Mouse (Mus musculus) heart, adult 2 months (tissue): ENCODE data around the gene Cog3. TPM values are rescaled to one million over a fixed set of nuclear protein-coding genes. Genes with fewer than 3 reads are reported as not detected.

Experiments
- DNase-seq, 2 experiments: peaks; one replicate each; pipeline ENCODE4 v3.0.0; 2021
- H3K27ac ChIP-seq: fragments of 200-600 bp; 2 replicates; pipeline ENCODE4 v1.8.1; 2022
- H3K27me3 ChIP-seq: fragments of 200-500 bp; 2 replicates; pipeline ENCODE4 v1.6.1; 2012; ENCODE audit warnings: mild to moderate bottlenecking, low read length, inconsistent platforms, mixed read lengths; ENCODE audit not compliant: control insufficient read depth, insufficient read depth
- H3K36me3 ChIP-seq: fragments of 200-500 bp; 2 replicates; pipeline ENCODE4 v1.6.1; 2012; ENCODE audit warnings: low read length, inconsistent platforms; ENCODE audit not compliant: control insufficient read depth, insufficient read depth
- H3K4me1 ChIP-seq: fragments of 200-500 bp; 2 replicates; pipeline ENCODE4 v1.6.1; 2011; ENCODE audit warnings: low read length; ENCODE audit not compliant: control insufficient read depth, insufficient read depth
- H3K4me3 ChIP-seq: fragments of 200-600 bp; 2 replicates; pipeline ENCODE4 v1.8.1; 2022
- H3K79me2 ChIP-seq: fragments of 200-500 bp; replicated peaks from 2 replicates; pipeline ENCODE4 v1.6.1; 2012; ENCODE audit warnings: mild to moderate bottlenecking, inconsistent platforms, low read length, moderate library complexity, mixed read lengths; ENCODE audit not compliant: control insufficient read depth, insufficient read depth
- H3K9ac ChIP-seq: fragments of 200-500 bp; 2 replicates; pipeline ENCODE4 v1.6.1; 2012; ENCODE audit warnings: low read depth, mild to moderate bottlenecking, control low read depth, inconsistent platforms, low read length, mixed read lengths
- CTCF ChIP-seq: fragments of 200-600 bp; IDR thresholded peaks from 2 replicates; pipeline ENCODE4 v1.8.1; 2022; ENCODE audit warnings: antibody characterized with exemption, mild to moderate bottlenecking, moderate library complexity
- EP300 ChIP-seq: fragments of 200-500 bp; IDR thresholded peaks from 2 replicates; pipeline ENCODE4 v1.6.1; 2011; ENCODE audit warnings: low read depth, low read length, control low read depth; ENCODE audit not compliant: insufficient read depth
- POLR2A ChIP-seq: fragments of 200-500 bp; IDR thresholded peaks from 2 replicates; pipeline ENCODE4 v1.6.1; 2011; ENCODE audit warnings: mild to moderate bottlenecking, low read depth, low read length, control low read depth; ENCODE audit not compliant: insufficient read depth
- WGBS: fragments of 180-500 bp; shearing (Covaris S2); methylation state at CpG from one replicate; pipeline ENCODE4 v1.1.7; 2018; 5-methylcytosine and 5-hydroxymethylcytosine counted together
- intact Hi-C: fragments of 180-260 bp; cut with DNase I; formaldehyde crosslinking; loops from one replicate; pipeline ENCODE4 v1.15.1; 2025
- polyA plus RNA-seq: library from polyadenylated mRNA; depleted of rRNA; stranded (reverse); fragments of >200 nt; gene quantifications from 2 replicates; pipeline ENCODE4 v1.2.3, GENCODE M21; 2012
- total RNA-seq, 2 experiments: library from RNA; stranded (reverse); gene quantifications; 2 replicates each; pipeline ENCODE4 v1.2.3; 2021

The Cog3 gene
- total and polyA plus RNA-seq, 3 experiments, result 6.0 to 14.0 (median 13.1) TPM

DNA sequence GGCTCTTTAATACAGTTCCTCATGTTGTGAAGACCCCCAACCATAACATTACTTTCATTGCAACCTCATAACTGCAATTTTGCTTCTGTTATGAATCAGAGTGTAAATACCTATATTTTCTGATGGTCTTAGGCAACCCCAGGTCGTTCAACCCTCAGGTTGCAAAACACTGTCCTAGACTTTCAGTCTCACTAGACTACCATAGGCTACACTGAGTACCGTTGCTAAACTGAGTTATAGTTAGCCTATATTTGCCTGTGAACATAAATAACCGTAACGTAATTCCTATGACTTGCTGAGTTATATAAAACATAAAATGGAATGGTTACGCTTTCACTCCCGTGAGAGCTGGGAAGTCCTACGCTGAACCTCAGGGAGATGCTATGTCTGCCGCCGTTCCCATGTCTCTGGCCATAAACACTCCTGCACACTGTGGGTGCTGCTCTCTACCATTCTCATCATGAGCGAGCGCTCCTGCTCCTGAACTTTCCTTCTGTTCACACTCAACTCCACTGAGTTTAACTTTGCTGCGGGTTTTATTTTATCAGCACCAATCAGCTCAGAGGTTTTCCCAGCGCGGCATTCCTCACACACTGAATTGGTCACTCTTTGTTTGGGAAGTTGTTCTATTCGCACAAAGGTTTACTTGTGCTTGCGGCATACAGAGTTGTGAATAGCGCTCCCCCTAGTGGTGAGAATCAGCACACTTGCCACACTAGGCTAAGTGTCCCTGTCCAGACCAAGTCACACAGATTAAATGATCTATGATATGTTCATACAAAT lies 13.4 kb upstream of the Cog3 start:
- DNase-seq, result peak; percentile 53 to 66
- intact Hi-C loops, result loop anchor here (1.0 to 10.0 kb wide), 2 partner anchors 62 to 573 kb away; no protein-coding TSS in a partner anchor
- H3K27ac ChIP-seq, result no peak overlapping the region
- TF ChIP-seq CTCF (peak; percentile 95; the same call in 1 of the 2 replicates), POLR2A (no peak), EP300 (peak; percentile 30; the same call in 1 of the 2 replicates)
- no peaks in the 10 kb centered on the region for H3K79me2 ChIP-seq
- H3K27me3 ChIP-seq, result no peaks in the 10 kb centered on the region
- 52% methylated on average over 17 of the region's 17 CpGs for whole genome bisulfite sequencing
- peaks cover 1% of the 10 kb centered on the region; the same call in 1 of the 2 replicates for H3K4me1 ChIP-seq
- no peak overlapping the region for H3K4me3 ChIP-seq
- H3K9ac ChIP-seq, result no peak overlapping the region
- H3K36me3 ChIP-seq, result no peaks in the 10 kb centered on the region

DNA sequence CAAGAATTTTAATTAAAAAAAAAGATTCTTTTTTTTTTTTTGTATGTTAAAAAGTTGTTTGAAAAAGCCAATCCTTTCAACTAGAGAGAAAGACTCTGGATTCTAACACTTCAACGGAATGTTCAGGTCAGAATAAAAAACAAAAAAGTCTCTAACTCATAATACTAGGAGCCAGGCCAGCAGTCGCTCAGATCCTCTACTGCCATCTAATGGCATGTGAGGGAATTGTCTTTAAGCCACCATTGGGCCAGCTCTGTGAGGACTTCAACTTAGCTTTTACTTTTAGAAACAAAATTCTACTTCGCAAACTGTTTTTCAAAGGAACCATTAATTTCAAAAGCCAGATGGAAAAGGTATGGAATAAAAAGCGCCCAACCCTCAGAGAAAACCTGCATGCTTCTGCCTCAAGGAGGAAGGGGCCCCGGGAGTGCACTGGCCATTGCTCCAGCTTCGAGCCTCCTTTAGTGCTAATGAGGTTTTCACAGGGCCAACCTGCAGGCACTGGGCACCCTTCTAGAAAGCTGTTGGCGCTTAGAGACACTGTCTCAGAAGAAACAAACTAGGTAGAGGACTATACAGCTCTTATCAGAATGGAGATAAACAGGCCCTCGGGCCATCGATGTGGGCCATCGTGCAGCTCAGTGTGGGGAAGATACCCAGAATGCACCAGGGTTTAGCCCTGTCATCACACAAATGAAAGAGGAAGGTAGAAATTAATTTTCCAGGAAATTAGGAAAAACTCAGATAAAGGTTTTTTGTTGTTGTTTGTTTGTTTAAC lies 6.9 kb upstream of the Cog3 start:
- DNase-seq, result no peak
- H3K4me3 ChIP-seq, result no peak overlapping the region
- no peaks in the 10 kb centered on the region for H3K27me3 ChIP-seq
- no peaks in the 10 kb centered on the region for H3K4me1 ChIP-seq
- no peaks in the 10 kb centered on the region for H3K36me3 ChIP-seq
- no peaks in the 10 kb centered on the region for H3K79me2 ChIP-seq
- no peak overlapping the region for H3K9ac ChIP-seq
- H3K27ac ChIP-seq, result no peak overlapping the region
- TF ChIP-seq CTCF (peak; percentile 89), POLR2A (no peak)
- 52% methylated on average over 10 of the region's 10 CpGs for WGBS
- intact Hi-C loops, result loop anchor here (10.0 kb wide), 1 partner anchor 566 kb away; no protein-coding TSS in a partner anchor

DNA sequence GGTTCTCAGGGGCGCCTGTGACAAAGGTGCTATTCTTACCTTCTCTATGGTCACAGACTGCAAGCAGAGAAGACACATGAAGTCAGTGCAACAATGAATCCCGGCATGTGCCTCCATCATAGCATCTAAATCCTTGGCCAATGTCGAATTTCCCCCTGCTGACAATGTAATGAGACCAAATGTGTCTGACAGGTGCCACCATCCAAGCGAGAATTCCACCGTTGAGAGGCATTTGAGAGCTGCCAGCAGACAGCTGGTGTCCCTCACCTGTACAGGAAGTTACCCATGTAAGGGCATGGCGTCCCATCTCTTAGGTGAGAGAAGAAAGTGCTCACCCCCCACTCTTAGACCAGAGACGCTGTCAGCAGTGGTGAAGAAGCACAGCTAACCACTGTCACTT lies 4.1 kb upstream of the Cog3 start:
- intact Hi-C loops, result no loop called here
- Histone ChIP-seq H3K4me1 (no peaks in the 10 kb centered on the region), H3K4me3 (no peak overlapping the region), H3K27me3 (no peaks in the 10 kb centered on the region), H3K9ac (no peak overlapping the region), H3K79me2 (0 out of 2 replicates have a peak, but pooled peaks cover 2% of the 10 kb centered on the region), H3K27ac (no peak overlapping the region), H3K36me3 (peaks cover 2% of the 10 kb centered on the region)
- 66% methylated on average over 7 of the region's 7 CpGs for WGBS
- TF ChIP-seq EP300, result no peak
- no peak for TF ChIP-seq POLR2A
- no peak for TF ChIP-seq CTCF
- no peak for DNase-seq

DNA sequence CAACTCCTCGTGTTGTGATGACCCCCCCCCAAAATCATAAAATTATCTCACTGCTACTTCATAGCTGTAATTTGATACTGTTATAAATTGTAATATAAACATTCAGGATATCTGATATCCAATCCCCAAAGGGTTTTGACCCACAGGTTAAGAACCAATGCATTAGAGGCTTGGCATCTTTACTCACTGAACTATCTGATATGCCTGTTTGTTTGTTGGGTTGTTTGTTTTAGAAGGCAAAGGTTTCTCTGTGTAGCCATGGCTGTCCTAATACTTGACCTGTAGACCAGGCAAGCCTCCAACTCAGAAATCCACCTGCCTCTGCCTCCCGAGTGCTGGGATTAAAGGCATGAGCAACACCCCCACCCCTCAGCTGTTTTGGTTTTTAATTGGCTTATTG lies 3.5 kb upstream of the Cog3 start:
- intact Hi-C loops, result no loop called here
- DNase-seq, result no peak
- WGBS, result 61% methylated on average over 2 of the region's 2 CpGs
- TF ChIP-seq CTCF (no peak), EP300 (no peak), POLR2A (no peak)
- H3K4me1 ChIP-seq, result peaks cover 5% of the 10 kb centered on the region
- no peak overlapping the region for H3K4me3 ChIP-seq
- peaks cover 3% of the 10 kb centered on the region for H3K36me3 ChIP-seq
- no peaks in the 10 kb centered on the region for H3K27me3 ChIP-seq
- H3K27ac ChIP-seq, result no peak overlapping the region
- no peak overlapping the region for H3K9ac ChIP-seq
- 0 out of 2 replicates have a peak, but pooled peaks cover 2% of the 10 kb centered on the region for H3K79me2 ChIP-seq

DNA sequence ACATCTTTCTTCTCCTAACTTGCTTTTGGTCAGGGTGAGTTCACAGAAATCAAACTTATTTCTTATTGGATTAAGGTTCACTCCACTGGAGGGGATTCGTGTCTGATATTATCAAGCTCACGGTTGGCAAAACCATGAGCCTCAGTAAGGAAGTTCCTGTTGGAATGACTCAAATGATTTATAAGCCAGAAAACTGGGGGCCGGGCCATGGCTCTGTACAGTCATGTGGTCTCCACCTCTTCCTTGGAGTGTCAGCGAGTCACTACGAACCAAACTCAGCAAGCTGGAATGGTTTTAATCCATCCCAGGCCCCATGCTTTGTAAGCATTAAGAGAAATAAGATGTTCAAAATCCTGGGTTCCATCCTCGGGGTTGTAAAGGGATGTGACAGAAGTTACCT lies 2.7 kb upstream of the Cog3 start:
- TF ChIP-seq CTCF (no peak), POLR2A (no peak), EP300 (no peak)
- 66% methylated on average over 6 of the region's 6 CpGs for WGBS
- Histone ChIP-seq H3K27ac (no peak overlapping the region), H3K4me3 (no peak overlapping the region), H3K27me3 (no peaks in the 10 kb centered on the region), H3K4me1 (peaks cover 9% of the 10 kb centered on the region), H3K9ac (no peak overlapping the region), H3K36me3 (peaks cover 3% of the 10 kb centered on the region), H3K79me2 (0 out of 2 replicates have a peak, but pooled peaks cover 4% of the 10 kb centered on the region)
- intact Hi-C loops, result no loop called here
- no peak for DNase-seq
